1 mouse cellular context compared by ENCODE assay signal in genomic region chr13:81657351-81658052, GRCm38 (mm10).
TF ChIP-seq lines count a peak whose summit lies in the region.

Lysmd3 (plus strand) TSS chr13:81657663.

TF ChIP-seq in CH12.LX, 34 proteins besides CTCF, POLR2A, EP300 and RAD21 (continued from another document):
- peak; percentile 85 for TF ChIP-seq NELFE (IDR thresholded peaks at IDR 0.05; ENCODE audit: low read depth, low read length)
- no peak for TF ChIP-seq SMC3 (IDR thresholded peaks at IDR 0.05; ENCODE audit: low read depth, low read length)
- TF ChIP-seq ETS1 (conservative IDR thresholded peaks at IDR 0.05; ENCODE audit: low read depth, low read length), result 0 out of 2 replicates have a peak, but pooled peaks have one; percentile 10
- no peak for TF ChIP-seq E2F4 (IDR thresholded peaks at IDR 0.05; ENCODE audit: insufficient replicate concordance, low read depth, low read length)
- TF ChIP-seq ZC3H11A (IDR thresholded peaks at IDR 0.05; ENCODE audit: low read depth, low read length), result no peak
- TF ChIP-seq TBP (conservative IDR thresholded peaks at IDR 0.05; ENCODE audit: low read depth, low read length), result 0 out of 2 replicates have a peak, but pooled peaks have one; percentile 24
- TF ChIP-seq USF1 (IDR thresholded peaks at IDR 0.05; ENCODE audit: low read depth, low read length), result no peak
- no peak for TF ChIP-seq MAFK (IDR thresholded peaks at IDR 0.05; ENCODE audit: insufficient replicate concordance, low read length)
- TF ChIP-seq MYC (IDR thresholded peaks at IDR 0.05; ENCODE audit: low read depth, low read length), result no peak
- peak; percentile 81 for TF ChIP-seq ELF1 (IDR thresholded peaks at IDR 0.05; ENCODE audit: low read depth, low read length)
- TF ChIP-seq JUN (IDR thresholded peaks at IDR 0.05; ENCODE audit: insufficient read depth, low read depth, low read length), result no peak
- TF ChIP-seq CHD1 (IDR thresholded peaks at IDR 0.05; ENCODE audit: low read depth, low read length), result no peak
- TF ChIP-seq JUND (conservative IDR thresholded peaks at IDR 0.05; ENCODE audit: low read depth, low read length), result no peak
- TF ChIP-seq UBTF (IDR thresholded peaks at IDR 0.05; ENCODE audit: low read depth, low read length), result no peak
- no peak for TF ChIP-seq ZKSCAN1 (IDR thresholded peaks at IDR 0.05; ENCODE audit: borderline replicate concordance, low read depth, low read length)
- no peak for TF ChIP-seq GABPA (IDR thresholded peaks at IDR 0.05; ENCODE audit: insufficient replicate concordance, low read depth, low read length)
- TF ChIP-seq MXI1 (IDR thresholded peaks at IDR 0.05; ENCODE audit: low read depth, low read length), result peak; percentile 70; the same call in 1 of the 2 replicates
- TF ChIP-seq BHLHE40 (IDR thresholded peaks at IDR 0.05; ENCODE audit: low read depth, low read length), result no peak
- TF ChIP-seq MEF2A (IDR thresholded peaks at IDR 0.05; ENCODE audit: borderline replicate concordance, low read depth, low read length), result peak; percentile 44; the same call in 1 of the 2 replicates
- peak; percentile 80 for TF ChIP-seq ZMIZ1 (IDR thresholded peaks at IDR 0.05; ENCODE audit: low read depth, low read length)
- peak; percentile 74 for TF ChIP-seq SIN3A (IDR thresholded peaks at IDR 0.05; ENCODE audit: low read length)
- peak; percentile 91 for TF ChIP-seq NRF1 (IDR thresholded peaks at IDR 0.05; ENCODE audit: low read depth, low read length)
